Mouse (Mus musculus): ENCODE data around the gene Srek1. TPM values are rescaled to one million over a fixed set of nuclear protein-coding genes. Genes with fewer than 3 reads are reported as not detected.
A peak's percentile ranks its signal among the peaks of the same experiment; 100 is the strongest.

Gene Srek1
- polyA plus RNA-seq, 1 experiment from 2014 or later: 60.1 TPM

DNA sequence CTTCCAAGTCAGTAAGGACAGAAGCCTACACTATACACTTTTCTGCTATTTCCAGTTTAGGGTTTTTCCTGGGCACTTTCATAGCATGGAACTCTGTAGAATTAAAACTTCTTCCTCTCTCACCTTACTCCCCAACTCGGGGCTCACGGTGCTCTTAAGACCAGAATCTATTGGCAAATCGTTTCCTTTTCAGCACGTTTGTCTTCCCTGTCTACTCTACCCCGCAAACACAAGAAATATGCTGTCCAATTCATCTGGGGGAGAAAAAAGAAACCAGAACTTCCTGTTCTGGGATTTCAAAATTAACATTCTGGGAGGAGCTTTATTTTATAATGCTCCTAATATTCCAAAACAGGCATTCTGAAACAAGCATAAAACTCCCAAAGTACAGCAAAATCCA lies 6.5 kb downstream of the Srek1 start:
- Histone ChIP-seq H3K9me3 (ENCODE audit: control insufficient read depth, low read length) (no peaks in the 10 kb centered on the region), H3K4me1 (ENCODE audit: control insufficient read depth in 2 of 2, insufficient read depth in 2 of 2, low read length in 2 of 2) (peaks cover 0 to 17% of the 10 kb centered on the region in 2 experiments; a peak in 3 of 4 replicates), H3K27ac (replicated peaks in 1 of 2; ENCODE audit: control insufficient read depth in 1 of 2, insufficient read depth in 1 of 2, low read depth in 2 of 2, low read length in 2 of 2) (no peak overlapping the region), H3K9ac (ENCODE audit: low read length) (no peak overlapping the region), H3K36me3 (ENCODE audit: control insufficient read depth, insufficient read depth, low read length) (peaks cover 52% of the 10 kb centered on the region), H3K27me3 (ENCODE audit: control insufficient read depth, insufficient read depth, low read length) (no peaks in the 10 kb centered on the region), H3K4me3 (ENCODE audit: control insufficient read depth in 1 of 2, insufficient read depth in 1 of 2, low read depth in 1 of 2, low read length in 2 of 2) (no peak overlapping the region), H3K4me2 (ENCODE audit: low read length) (no peak overlapping the region)
- 70% methylated on average over 5 of the region's 5 CpGs for WGBS
- no peak for ATAC-seq (ENCODE audit: insufficient number of reproducible peaks, insufficient read depth, low FRiP score, low read depth)

DNA sequence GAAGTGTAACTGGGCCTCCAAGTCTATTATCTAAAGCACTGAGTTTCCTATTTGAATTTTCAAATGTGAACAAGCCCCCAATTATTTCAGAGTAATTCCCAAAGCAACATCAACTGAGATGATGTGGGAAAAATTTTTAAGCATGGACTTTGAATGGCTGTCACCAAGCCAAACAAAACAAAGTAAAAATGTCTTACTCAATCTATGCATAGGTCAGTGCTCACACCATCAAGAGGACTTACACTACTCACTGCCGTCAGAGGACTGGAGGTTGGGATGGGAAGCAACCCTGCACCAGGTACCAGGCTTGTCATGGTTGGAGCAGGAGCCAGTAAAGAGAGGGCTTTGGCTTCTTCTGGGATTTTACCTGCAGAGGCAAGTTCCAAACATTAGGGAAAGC lies 10.8 kb downstream of the Srek1 start:
- H3K9ac ChIP-seq (ENCODE audit: low read length): no peak overlapping the region
- H3K4me3 ChIP-seq (ENCODE audit: control insufficient read depth in 1 of 2, insufficient read depth in 1 of 2, low read depth in 1 of 2, low read length in 2 of 2): no peak overlapping the region
- H3K27me3 ChIP-seq (ENCODE audit: control insufficient read depth, insufficient read depth, low read length): no peaks in the 10 kb centered on the region
- no peak overlapping the region for H3K27ac ChIP-seq (replicated peaks in 1 of 2; ENCODE audit: control insufficient read depth in 1 of 2, insufficient read depth in 1 of 2, low read depth in 2 of 2, low read length in 2 of 2)
- ATAC-seq (ENCODE audit: insufficient number of reproducible peaks, insufficient read depth, low FRiP score, low read depth): no peak
- no peaks in the 10 kb centered on the region for H3K4me1 ChIP-seq (ENCODE audit: control insufficient read depth in 2 of 2, insufficient read depth in 2 of 2, low read length in 2 of 2)
- WGBS: 52% methylated on average over 1 of the region's 1 CpGs
- H3K4me2 ChIP-seq (ENCODE audit: low read length): no peak overlapping the region
- no peaks in the 10 kb centered on the region for H3K9me3 ChIP-seq (ENCODE audit: control insufficient read depth, low read length)
- H3K36me3 ChIP-seq (ENCODE audit: control insufficient read depth, insufficient read depth, low read length): peaks cover 79% of the 10 kb centered on the region

DNA sequence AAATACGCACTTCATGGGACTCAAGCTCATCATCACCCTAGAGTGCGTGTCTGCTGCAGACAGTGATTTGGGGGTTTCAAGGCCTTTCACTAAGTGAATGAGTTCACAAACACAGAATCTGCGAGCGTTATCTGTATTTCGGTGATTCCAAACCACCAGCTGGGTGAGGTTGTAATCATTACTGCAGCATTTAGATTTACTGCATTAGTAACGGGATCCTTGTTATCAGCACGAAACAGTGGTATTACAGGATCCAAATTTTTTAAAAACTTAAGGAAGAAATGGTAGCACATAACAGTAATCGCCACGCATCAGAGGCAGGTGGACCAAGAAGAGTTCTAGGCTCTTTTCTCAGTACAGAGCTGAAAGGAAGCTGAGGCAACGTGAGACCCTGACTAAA lies 12.4 kb downstream of the Srek1 start:
- 88% methylated on average over 10 of the region's 10 CpGs for WGBS
- ATAC-seq (ENCODE audit: insufficient number of reproducible peaks, insufficient read depth, low FRiP score, low read depth): no peak
- no peaks in the 10 kb centered on the region for H3K4me1 ChIP-seq (ENCODE audit: control insufficient read depth in 2 of 2, insufficient read depth in 2 of 2, low read length in 2 of 2)
- H3K27ac ChIP-seq (replicated peaks in 1 of 2; ENCODE audit: control insufficient read depth in 1 of 2, insufficient read depth in 1 of 2, low read depth in 2 of 2, low read length in 2 of 2): no peak overlapping the region
- H3K36me3 ChIP-seq (ENCODE audit: control insufficient read depth, insufficient read depth, low read length): peaks cover 86% of the 10 kb centered on the region
- no peak overlapping the region for H3K4me3 ChIP-seq (ENCODE audit: control insufficient read depth in 1 of 2, insufficient read depth in 1 of 2, low read depth in 1 of 2, low read length in 2 of 2)
- no peak overlapping the region for H3K9ac ChIP-seq (ENCODE audit: low read length)
- no peaks in the 10 kb centered on the region for H3K27me3 ChIP-seq (ENCODE audit: control insufficient read depth, insufficient read depth, low read length)
- H3K9me3 ChIP-seq (ENCODE audit: control insufficient read depth, low read length): no peaks in the 10 kb centered on the region
- no peak overlapping the region for H3K4me2 ChIP-seq (ENCODE audit: low read length)

DNA sequence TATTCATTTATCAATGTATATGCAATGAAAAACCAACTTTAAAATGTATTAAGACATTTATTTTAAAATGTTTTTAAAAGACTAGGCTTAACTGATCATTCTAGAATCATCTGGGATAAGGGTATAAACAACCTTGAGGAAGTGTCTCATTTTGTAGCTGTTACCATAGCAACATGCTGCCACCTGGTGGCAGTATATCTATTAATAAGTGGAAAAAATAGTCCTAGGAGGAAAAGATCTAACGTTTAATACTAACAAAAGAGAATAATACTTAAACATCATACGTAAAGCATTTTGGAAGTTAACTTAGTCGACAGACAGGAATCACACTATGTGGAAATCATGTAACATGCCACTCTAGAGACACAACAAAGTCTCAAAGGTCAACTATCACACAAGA lies 23.0 kb downstream of the Srek1 start:
- WGBS: 63% methylated on average over 3 of the region's 3 CpGs
- ATAC-seq (ENCODE audit: insufficient number of reproducible peaks, insufficient read depth, low FRiP score, low read depth): no peak
- H3K36me3 ChIP-seq (ENCODE audit: control insufficient read depth, insufficient read depth, low read length): peaks cover 88% of the 10 kb centered on the region
- no peaks in the 10 kb centered on the region for H3K9me3 ChIP-seq (ENCODE audit: control insufficient read depth, low read length)
- H3K27ac ChIP-seq (replicated peaks in 1 of 2; ENCODE audit: control insufficient read depth in 1 of 2, insufficient read depth in 1 of 2, low read depth in 2 of 2, low read length in 2 of 2): no peak overlapping the region
- H3K4me3 ChIP-seq (ENCODE audit: control insufficient read depth in 1 of 2, insufficient read depth in 1 of 2, low read depth in 1 of 2, low read length in 2 of 2): no peak overlapping the region
- no peak overlapping the region for H3K4me2 ChIP-seq (ENCODE audit: low read length)
- H3K9ac ChIP-seq (ENCODE audit: low read length): no peak overlapping the region
- H3K4me1 ChIP-seq (ENCODE audit: control insufficient read depth in 2 of 2, insufficient read depth in 2 of 2, low read length in 2 of 2): no peaks in the 10 kb centered on the region
- no peaks in the 10 kb centered on the region for H3K27me3 ChIP-seq (ENCODE audit: control insufficient read depth, insufficient read depth, low read length)

DNA sequence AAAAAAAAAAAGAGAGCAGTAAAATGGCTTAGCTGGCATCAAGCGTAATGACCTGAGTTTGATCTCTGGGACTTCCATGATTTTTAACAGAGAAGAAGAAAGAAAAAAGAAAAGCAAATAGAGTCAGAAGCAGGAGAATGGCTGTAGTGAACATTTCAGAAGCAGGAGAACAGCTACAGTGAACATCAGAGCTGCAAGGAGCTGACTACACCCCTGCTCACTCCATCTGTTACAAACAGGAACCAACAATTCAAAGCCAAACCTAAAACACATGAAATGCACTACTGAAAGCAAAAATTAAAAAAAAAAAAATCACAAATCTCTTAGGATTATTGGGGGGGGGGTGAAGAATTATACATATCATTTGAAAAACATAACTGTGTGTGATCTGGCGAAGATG lies 28.7 kb downstream of the Srek1 start:
- ATAC-seq (ENCODE audit: insufficient number of reproducible peaks, insufficient read depth, low FRiP score, low read depth): no peak
- no peak overlapping the region for H3K4me3 ChIP-seq (ENCODE audit: control insufficient read depth in 1 of 2, insufficient read depth in 1 of 2, low read depth in 1 of 2, low read length in 2 of 2)
- H3K27ac ChIP-seq (replicated peaks in 1 of 2; ENCODE audit: control insufficient read depth in 1 of 2, insufficient read depth in 1 of 2, low read depth in 2 of 2, low read length in 2 of 2): no peak overlapping the region
- H3K36me3 ChIP-seq (ENCODE audit: control insufficient read depth, insufficient read depth, low read length): peaks cover 95% of the 10 kb centered on the region
- no peaks in the 10 kb centered on the region for H3K4me1 ChIP-seq (ENCODE audit: control insufficient read depth in 2 of 2, insufficient read depth in 2 of 2, low read length in 2 of 2)
- WGBS: 98% methylated on average over 2 of the region's 2 CpGs
- no peak overlapping the region for H3K9ac ChIP-seq (ENCODE audit: low read length)
- H3K4me2 ChIP-seq (ENCODE audit: low read length): no peak overlapping the region
- H3K27me3 ChIP-seq (ENCODE audit: control insufficient read depth, insufficient read depth, low read length): no peaks in the 10 kb centered on the region
- no peaks in the 10 kb centered on the region for H3K9me3 ChIP-seq (ENCODE audit: control insufficient read depth, low read length)

DNA sequence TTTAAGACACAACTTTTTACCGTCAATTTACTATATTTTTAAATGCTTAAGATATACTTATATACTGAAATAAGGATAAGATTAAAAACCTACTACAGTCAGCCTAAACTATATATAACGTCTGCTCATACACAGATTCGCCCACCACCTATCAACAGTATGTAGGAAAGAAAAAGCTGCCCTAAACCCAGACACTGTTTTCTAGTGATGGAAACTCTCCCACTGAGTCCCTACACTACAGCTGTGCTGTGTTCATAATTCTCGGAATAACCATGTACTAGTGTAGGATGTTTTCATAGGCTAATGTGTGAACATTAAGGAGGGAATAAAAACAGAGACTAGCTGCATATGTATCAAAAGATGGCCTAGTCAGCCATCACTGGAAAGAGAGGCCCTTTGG lies 29.2 kb downstream of the Srek1 start:
- Histone ChIP-seq H3K4me3 (ENCODE audit: control insufficient read depth in 1 of 2, insufficient read depth in 1 of 2, low read depth in 1 of 2, low read length in 2 of 2) (no peak overlapping the region), H3K4me1 (ENCODE audit: control insufficient read depth in 2 of 2, insufficient read depth in 2 of 2, low read length in 2 of 2) (no peaks in the 10 kb centered on the region), H3K4me2 (ENCODE audit: low read length) (no peak overlapping the region), H3K9ac (ENCODE audit: low read length) (no peak overlapping the region), H3K9me3 (ENCODE audit: control insufficient read depth, low read length) (no peaks in the 10 kb centered on the region), H3K27ac (replicated peaks in 1 of 2; ENCODE audit: control insufficient read depth in 1 of 2, insufficient read depth in 1 of 2, low read depth in 2 of 2, low read length in 2 of 2) (no peak overlapping the region), H3K36me3 (ENCODE audit: control insufficient read depth, insufficient read depth, low read length) (peaks cover 94% of the 10 kb centered on the region), H3K27me3 (ENCODE audit: control insufficient read depth, insufficient read depth, low read length) (no peaks in the 10 kb centered on the region)
- WGBS: 88% methylated on average over 4 of the region's 4 CpGs
- no peak for ATAC-seq (ENCODE audit: insufficient number of reproducible peaks, insufficient read depth, low FRiP score, low read depth)

DNA sequence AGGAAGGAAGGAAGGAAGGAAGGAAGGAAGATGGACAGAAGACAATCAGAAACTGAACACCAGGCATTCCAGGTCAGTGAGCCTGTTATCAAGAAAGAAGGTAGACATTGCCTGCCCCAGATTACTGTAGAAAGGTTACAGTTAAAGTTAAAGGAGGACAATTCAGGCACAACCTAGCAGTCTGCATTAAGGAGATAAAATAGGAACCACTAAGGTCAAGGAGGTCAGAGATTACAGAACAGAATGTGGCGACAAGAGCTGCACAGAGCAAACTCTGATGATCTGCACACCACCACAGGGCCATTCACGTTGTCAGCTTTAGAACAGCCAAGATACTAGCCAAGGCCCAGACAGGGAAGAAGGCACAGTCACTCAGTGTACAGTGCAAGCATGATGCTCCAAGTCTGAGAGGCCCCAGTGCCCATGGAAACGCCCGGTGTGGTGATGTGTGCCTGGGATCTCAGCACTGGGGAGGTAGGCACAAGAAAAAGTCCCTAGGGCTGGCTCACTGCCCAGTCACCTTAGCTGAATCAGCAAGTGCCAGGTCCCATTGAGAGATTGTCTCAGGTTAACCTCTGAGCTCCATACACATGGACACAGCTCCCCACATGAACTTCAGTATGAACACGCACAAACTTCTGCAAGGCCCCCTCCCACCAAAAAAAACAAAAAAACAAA lies 38.9 kb downstream of the Srek1 start:
- ATAC-seq (ENCODE audit: insufficient number of reproducible peaks, insufficient read depth, low FRiP score, low read depth): peak; percentile 39; the same call in 1 of the 2 replicates
- Histone ChIP-seq H3K27ac (replicated peaks in 1 of 2; ENCODE audit: control insufficient read depth in 1 of 2, insufficient read depth in 1 of 2, low read depth in 2 of 2, low read length in 2 of 2) (no peak overlapping the region), H3K9me3 (ENCODE audit: control insufficient read depth, low read length) (no peaks in the 10 kb centered on the region), H3K4me2 (ENCODE audit: low read length) (no peak overlapping the region), H3K4me1 (ENCODE audit: control insufficient read depth in 2 of 2, insufficient read depth in 2 of 2, low read length in 2 of 2) (no peaks in the 10 kb centered on the region), H3K36me3 (ENCODE audit: control insufficient read depth, insufficient read depth, low read length) (peaks cover 50% of the 10 kb centered on the region), H3K27me3 (ENCODE audit: control insufficient read depth, insufficient read depth, low read length) (no peaks in the 10 kb centered on the region), H3K9ac (ENCODE audit: low read length) (no peak overlapping the region), H3K4me3 (ENCODE audit: control insufficient read depth in 1 of 2, insufficient read depth in 1 of 2, low read depth in 1 of 2, low read length in 2 of 2) (no peak overlapping the region)
- WGBS: 52% methylated on average over 5 of the region's 5 CpGs

DNA sequence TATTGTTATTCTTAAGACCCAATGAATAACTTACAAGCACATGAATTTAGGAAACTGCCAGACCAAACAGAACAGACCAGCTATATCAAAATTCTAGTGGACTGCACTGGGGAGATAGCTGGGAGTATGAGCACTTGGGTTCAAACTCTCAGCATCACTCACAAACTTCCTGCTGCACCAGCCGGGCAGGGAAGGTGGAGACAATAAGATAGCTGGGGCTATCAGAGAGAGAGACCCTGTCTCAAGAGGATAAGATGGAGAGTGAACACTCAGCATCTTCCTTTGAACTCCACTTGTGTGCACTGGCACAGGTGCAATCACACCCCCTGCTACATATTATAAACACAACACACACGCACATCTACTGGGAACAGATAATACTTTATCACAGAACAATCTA lies 47.5 kb downstream of the Srek1 start:
- peaks cover 1% of the 10 kb centered on the region; the same call in 1 of the 2 replicates for H3K9me3 ChIP-seq (ENCODE audit: control insufficient read depth, low read length)
- H3K4me1 ChIP-seq (ENCODE audit: control insufficient read depth in 2 of 2, insufficient read depth in 2 of 2, low read length in 2 of 2): no peaks in the 10 kb centered on the region
- no peaks in the 10 kb centered on the region for H3K27me3 ChIP-seq (ENCODE audit: control insufficient read depth, insufficient read depth, low read length)
- H3K36me3 ChIP-seq (ENCODE audit: control insufficient read depth, insufficient read depth, low read length): no peaks in the 10 kb centered on the region
- WGBS: 58% methylated on average over 2 of the region's 2 CpGs
- H3K9ac ChIP-seq (ENCODE audit: low read length): no peak overlapping the region
- no peak for ATAC-seq (ENCODE audit: insufficient number of reproducible peaks, insufficient read depth, low FRiP score, low read depth)
- H3K4me2 ChIP-seq (ENCODE audit: low read length): no peak overlapping the region
- H3K4me3 ChIP-seq (ENCODE audit: control insufficient read depth in 1 of 2, insufficient read depth in 1 of 2, low read depth in 1 of 2, low read length in 2 of 2): no peak overlapping the region
- H3K27ac ChIP-seq (replicated peaks in 1 of 2; ENCODE audit: control insufficient read depth in 1 of 2, insufficient read depth in 1 of 2, low read depth in 2 of 2, low read length in 2 of 2): no peak overlapping the region

Measured in heart, embryonic 14.5 days (tissue).